In the genomic region with DNA sequence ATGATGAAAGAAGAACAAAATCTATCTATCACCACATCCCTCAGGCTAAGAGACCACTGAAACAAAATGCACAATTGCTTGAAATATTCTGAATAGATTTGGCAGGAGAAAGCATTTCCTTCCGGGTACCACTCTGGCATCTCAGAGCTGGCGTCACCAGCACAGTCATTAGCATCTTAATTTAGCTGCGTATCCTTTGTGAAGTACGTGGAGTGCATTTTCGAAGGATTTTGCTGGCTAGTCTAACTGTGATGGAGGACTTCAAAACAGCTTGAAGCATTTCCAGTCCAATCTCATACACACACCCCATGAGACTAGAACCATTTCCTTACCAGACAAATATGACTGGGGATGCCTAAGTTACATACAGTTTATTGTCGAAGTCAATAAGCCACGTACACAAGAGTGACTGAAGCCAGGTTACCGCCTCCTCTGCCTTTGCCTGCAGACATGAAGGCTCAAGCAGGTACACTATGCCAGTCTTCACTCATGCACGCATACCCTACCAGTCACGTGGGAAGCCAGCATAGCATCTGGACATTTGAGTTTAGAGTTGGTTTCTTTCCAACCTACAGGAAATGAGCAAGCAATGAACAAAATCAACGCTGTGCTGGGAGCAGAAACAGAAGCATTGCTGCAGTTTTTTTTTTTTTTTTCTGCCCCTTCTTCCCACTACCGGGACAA, we compare ENCODE assay signal across 20 mouse cellular contexts.
A peak's percentile ranks its signal among the peaks of the same experiment; 100 is the strongest.
DNase-seq lines count a peak whose midpoint lies in the region; ATAC-seq lines count a peak whose summit lies in the region.
"Had no signal": no experiment of that assay in that cellular context is flagged by ENCODE, and none has a peak within 500 bp of the region (broad histone marks: within the 10 kb centered on the region; RNA-seq: fewer than 3 reads in every experiment).

No protein-coding gene starts in this region.

- H3K4me3 ChIP-seq in forebrain, embryonic 15.5 days: no peak overlapping the region
- H3K4me3 ChIP-seq in forebrain, embryonic 11.5 days (ENCODE audit: low read depth, low read length): no peak overlapping the region
- H3K4me3 ChIP-seq: heart, embryonic 13.5 days; hindbrain, embryonic 12.5 days; midbrain, embryonic 15.5 days; myocyte; neural tube, embryonic 13.5 days had no signal

- no peaks in the 10 kb centered on the region for H3K9me3 ChIP-seq in forebrain, embryonic 15.5 days
- no peaks in the 10 kb centered on the region for H3K9me3 ChIP-seq in forebrain, embryonic 11.5 days (ENCODE audit: control insufficient read depth, low read length)
- H3K9me3 ChIP-seq: heart, embryonic 13.5 days; hindbrain, embryonic 12.5 days; midbrain, embryonic 15.5 days; neural tube, embryonic 13.5 days had no signal

- no peak overlapping the region for H3K4me2 ChIP-seq in forebrain, embryonic 15.5 days (replicated peaks)
- no peak overlapping the region for H3K4me2 ChIP-seq in forebrain, embryonic 11.5 days (ENCODE audit: low read depth, low read length, severe bottlenecking)
- H3K4me2 ChIP-seq: heart, embryonic 13.5 days; hindbrain, embryonic 12.5 days; midbrain, embryonic 15.5 days; neural tube, embryonic 13.5 days had no signal

- H3K27me3 ChIP-seq in forebrain, embryonic 15.5 days: no peaks in the 10 kb centered on the region
- H3K27me3 ChIP-seq in forebrain, embryonic 11.5 days (ENCODE audit: control insufficient read depth, insufficient read depth, low read length): no peaks in the 10 kb centered on the region
- H3K27me3 ChIP-seq: heart, embryonic 13.5 days; hindbrain, embryonic 12.5 days; midbrain, embryonic 15.5 days; neural tube, embryonic 13.5 days had no signal

- DNase-seq in forebrain, embryonic 11.5 days (ENCODE audit: low spot score): no peak
- peak; percentile 1 to 9 for DNase-seq in layer of hippocampus, adult 18-20 months (ENCODE audit: low spot score in 2 of 2)
- DNase-seq in layer of hippocampus, adult 11-12 months (ENCODE audit: low spot score): no peak
- peak; percentile 28 to 32 for DNase-seq in right cerebral cortex, postnatal 10 days (ENCODE audit: low spot score in 2 of 2)
- no peak for DNase-seq in right cerebral cortex, postnatal 14 days
- no peak for DNase-seq in ovary, postnatal 10 days (ENCODE audit: low spot score)
- DNase-seq: adrenal gland, postnatal 25 days; cerebellum, adult 11 months; heart, postnatal 14 days; kidney, adult 9 months; kidney, postnatal 14 days; lung, postnatal 4 days; thymus, postnatal 25 days had no signal

- H3K27ac ChIP-seq in forebrain, embryonic 15.5 days (replicated peaks): no peak overlapping the region
- no peak overlapping the region for H3K27ac ChIP-seq in forebrain, embryonic 11.5 days (ENCODE audit: low read depth, low read length)
- H3K27ac ChIP-seq: heart, embryonic 13.5 days; hindbrain, embryonic 12.5 days; midbrain, embryonic 15.5 days; neural tube, embryonic 13.5 days had no signal

- peak; percentile 63 for ATAC-seq in forebrain, embryonic 15.5 days (replicated peaks)
- ATAC-seq in forebrain, embryonic 11.5 days (replicated peaks; ENCODE audit: low FRiP score): no peak
- ATAC-seq: intestine, embryonic 16.5 days; midbrain, embryonic 15.5 days had no signal

- no peaks in the 10 kb centered on the region for H3K36me3 ChIP-seq in forebrain, embryonic 15.5 days
- H3K36me3 ChIP-seq in forebrain, embryonic 11.5 days (ENCODE audit: control insufficient read depth, insufficient read depth, low read length): no peaks in the 10 kb centered on the region
- H3K36me3 ChIP-seq: heart, embryonic 13.5 days; hindbrain, embryonic 12.5 days; midbrain, embryonic 15.5 days; neural tube, embryonic 13.5 days had no signal

- no peak overlapping the region for H3K9ac ChIP-seq in forebrain, embryonic 15.5 days (replicated peaks)
- no peak overlapping the region for H3K9ac ChIP-seq in forebrain, embryonic 11.5 days (ENCODE audit: low read length)
- H3K9ac ChIP-seq: heart, embryonic 13.5 days; hindbrain, embryonic 12.5 days; midbrain, embryonic 15.5 days; neural tube, embryonic 13.5 days had no signal

- WGBS in forebrain, embryonic 15.5 days: 51% methylated on average over 12 of the region's 12 CpGs
- WGBS in forebrain, embryonic 11.5 days: 86% methylated on average over 12 of the region's 12 CpGs

- peaks cover 7% of the 10 kb centered on the region; the same call in 1 of the 2 replicates for H3K4me1 ChIP-seq in forebrain, embryonic 15.5 days
- H3K4me1 ChIP-seq in forebrain, embryonic 11.5 days (replicated peaks; ENCODE audit: control insufficient read depth, insufficient read depth, low read length): no peaks in the 10 kb centered on the region
- H3K4me1 ChIP-seq: heart, embryonic 13.5 days; hindbrain, embryonic 12.5 days; midbrain, embryonic 15.5 days; neural tube, embryonic 13.5 days had no signal

Comparison
In these comparisons a context has a peak if more than half of its experiments do, and no peak if none do; other contexts are left out.
1. DNase-seq: peak in layer of hippocampus, adult 18-20 months (2 of 2) and right cerebral cortex, postnatal 10 days (2 of 2); none in forebrain, embryonic 11.5 days (single experiment), layer of hippocampus, adult 11-12 months (single experiment), right cerebral cortex, postnatal 14 days (single experiment) and ovary, postnatal 10 days (single experiment).